Mouse (Mus musculus): ENCODE data around the gene Gm49027.
A peak's percentile ranks its signal among the peaks of the same experiment; 100 is the strongest.

The Gm49027 gene

DNA sequence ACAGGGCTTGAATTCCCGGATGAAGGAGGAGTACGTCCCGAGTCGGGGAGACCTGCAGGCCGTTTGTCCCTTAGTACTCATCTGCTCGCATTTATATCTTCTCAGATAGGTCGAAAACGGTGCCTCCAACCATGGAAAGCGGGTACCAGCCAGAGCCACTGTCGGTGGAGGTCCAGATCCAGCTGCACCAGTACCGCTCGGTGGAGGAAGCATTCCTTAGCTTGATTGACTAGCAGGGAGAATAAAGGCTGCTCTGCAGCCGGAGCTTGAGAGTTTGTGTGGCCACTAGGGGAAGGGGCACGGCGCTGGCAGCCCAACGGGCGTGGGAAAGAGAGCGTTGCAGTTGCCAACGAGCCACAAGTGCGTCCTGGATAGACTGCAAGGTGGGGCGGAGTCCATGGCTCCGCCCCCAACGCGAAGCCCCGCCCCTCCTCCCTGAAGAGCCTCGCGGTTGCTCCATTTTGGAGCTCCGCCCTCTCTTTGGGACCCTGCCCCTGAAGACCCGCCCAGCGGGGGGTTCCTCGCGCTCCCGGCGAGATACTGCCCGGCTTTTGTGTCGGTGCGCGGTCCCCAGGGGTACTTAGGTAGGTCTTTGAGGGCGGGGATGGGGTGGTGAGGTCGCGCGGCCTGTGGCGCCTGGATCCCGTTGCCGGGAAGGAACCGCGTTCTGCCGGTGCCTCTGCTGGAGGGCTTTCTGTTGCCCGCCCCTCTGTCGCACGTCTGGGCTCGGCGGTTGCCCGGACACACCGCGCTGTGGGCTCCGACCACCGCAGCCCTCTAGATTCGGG is 17.2 kb downstream of the Gm49027 start:
- DNase-seq (ENCODE audit: low read depth, low spot score), result peak; percentile 88

DNA sequence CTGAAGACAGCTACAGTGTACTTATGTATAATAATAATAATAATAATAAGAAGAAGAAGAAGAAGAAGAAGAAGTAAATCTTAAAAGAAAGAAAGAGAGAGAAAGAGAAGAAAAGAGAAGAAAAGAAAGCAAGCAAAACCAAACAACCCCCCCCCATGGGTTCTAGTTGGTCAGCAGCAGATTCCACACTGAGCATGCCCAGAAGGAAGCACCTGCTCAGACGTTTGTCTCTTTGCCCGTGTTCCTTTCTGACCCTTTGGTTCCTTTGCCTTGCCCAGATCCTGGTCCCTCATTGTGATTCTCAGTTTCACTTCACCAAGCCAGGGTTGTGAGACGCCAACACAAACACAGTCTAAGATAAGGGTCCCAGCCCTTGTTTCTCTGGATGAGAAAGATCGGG is 23.3 kb downstream of the Gm49027 start:
- DNase-seq (ENCODE audit: low read depth, low spot score), result no peak

DNA sequence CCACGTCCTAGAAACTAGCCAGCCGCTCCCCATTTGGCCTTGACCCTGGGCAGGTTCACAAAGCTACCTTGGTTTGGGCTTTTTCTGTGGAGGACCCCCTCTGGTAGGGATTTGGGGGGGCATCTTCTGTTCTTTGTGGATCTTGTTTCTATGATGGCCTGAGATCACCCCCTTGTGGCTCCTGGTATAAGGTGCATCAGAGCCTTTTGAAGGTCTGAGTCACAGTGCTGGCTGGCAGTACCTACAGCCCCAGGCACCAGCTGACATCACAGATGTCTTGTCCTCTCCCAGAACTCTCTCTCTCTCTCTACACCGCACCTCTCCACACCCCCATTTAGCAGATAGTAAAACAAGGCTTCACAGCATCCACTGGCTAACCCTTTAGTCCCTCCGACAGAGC is 25.6 kb downstream of the Gm49027 start:
- no peak for DNase-seq (ENCODE audit: low read depth, low spot score)

DNA sequence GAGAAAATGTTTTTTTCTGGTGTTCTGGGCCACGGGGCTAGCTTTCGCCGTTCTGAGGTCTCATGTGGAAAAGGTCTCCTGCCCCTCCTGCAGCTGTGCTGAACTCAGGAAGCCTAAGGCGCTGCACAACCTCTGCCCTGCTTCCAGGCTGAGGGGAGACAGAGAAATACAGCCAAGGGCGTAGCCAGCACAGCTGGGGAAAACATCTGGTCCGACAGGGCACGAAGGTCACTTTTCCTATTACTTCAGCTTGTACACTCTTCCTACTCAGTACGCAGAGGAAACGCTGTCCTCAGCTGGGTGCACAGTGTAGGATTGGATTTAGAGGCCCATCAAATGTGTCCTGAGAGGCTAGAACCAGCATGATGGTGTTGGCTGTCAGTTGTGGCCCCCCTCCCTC is 35.4 kb downstream of the Gm49027 start:
- no peak for DNase-seq (ENCODE audit: low read depth, low spot score)

DNA sequence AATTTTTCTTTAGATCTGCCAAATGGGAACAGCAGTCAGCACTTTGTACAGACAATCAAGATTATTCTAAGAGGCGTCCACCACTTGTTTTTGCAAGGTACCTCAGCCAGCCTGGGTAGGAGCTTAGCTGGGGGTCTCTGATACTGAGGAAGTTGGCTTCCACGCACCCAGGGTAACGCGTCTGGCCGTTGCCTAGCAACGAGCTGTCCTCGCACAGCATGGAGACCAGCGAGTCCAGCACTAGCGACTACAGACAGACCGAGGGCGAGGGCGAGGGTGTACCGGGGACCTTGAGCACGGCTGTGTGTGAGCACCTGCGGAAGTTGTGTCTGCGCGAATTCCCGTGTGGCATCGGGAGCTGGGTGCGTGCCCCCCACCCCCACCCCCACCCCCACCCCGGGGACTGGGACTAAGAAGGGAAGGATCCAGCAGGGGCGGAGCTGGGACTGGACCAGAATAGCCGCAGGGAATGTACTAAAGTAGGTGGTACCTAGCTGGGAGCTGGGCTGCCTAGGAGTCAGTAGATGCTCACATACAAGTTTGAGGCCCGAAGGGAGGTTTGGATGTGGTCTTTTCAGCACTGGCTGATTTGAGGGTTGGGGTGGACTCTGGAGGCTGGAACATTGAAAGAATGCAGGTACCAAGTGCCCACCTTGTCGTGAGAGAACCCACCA is 36.0 kb downstream of the Gm49027 start, which contains the start of the genes Lrrc43 and Il31:
Gene Lrrc43, plus strand, starts transcription at position 194 of the 674 bp plus-strand sequence.
Gene Il31, minus strand, starts transcription at position 378 of the 674 bp plus-strand sequence.
- no peak for DNase-seq (ENCODE audit: low read depth, low spot score)

DNA sequence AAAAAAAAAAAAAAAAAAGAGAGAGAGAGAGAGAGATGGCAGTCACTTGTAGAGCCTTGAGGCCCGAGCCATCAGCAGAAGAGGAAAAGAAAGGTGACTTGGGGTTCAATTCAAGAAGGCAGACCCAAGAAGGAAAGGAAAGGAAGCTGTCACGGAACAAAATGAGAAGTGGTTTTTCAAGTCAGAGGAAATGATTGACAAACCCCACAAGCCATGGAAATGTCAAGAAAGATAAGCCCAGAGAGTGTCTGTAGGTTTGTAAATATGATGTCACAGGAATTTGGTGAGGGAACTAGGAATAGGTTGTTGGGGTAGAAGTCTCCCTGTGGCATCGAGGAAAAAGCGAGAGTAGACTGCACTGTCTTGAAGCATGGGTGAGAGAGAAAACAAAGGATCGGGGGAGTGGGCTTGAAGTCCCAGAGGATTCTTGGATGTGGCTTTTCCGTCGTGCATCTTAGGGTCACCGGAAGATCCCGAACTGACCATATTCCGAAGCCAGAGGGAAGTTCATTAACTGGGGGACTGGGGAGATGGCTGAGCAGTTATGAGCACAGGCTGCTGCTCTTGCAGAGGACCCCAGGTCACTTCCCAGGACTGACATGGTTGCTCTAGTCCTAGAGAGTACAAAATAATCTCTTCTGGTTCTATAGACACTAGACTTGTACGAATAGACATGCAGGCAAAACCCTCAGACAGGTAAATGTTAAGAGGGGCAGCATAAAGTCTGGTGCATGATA is 37.5 kb downstream of the Gm49027 start:
- no peak for DNase-seq (ENCODE audit: low read depth, low spot score)

DNA sequence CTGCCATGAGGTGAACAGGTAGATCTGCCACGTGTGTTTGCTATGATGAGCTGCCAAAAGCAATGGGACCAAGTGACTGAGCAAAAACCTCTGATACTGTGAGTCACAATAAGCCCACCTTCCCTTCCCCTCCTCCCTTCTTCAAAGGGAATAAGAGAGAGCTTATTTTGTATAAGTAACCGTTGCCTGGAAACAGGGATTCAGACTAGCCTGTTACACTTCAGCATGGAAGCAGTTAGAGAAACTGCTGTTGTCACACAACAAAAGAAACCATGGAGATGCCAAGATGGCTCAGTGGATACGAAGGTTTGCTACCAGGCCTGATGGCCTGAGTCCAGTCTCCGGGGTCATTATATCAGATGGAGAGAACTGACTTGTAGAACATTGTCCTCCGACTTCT is 51.5 kb downstream of the Gm49027 start:
- DNase-seq (ENCODE audit: low read depth, low spot score), result no peak

DNA sequence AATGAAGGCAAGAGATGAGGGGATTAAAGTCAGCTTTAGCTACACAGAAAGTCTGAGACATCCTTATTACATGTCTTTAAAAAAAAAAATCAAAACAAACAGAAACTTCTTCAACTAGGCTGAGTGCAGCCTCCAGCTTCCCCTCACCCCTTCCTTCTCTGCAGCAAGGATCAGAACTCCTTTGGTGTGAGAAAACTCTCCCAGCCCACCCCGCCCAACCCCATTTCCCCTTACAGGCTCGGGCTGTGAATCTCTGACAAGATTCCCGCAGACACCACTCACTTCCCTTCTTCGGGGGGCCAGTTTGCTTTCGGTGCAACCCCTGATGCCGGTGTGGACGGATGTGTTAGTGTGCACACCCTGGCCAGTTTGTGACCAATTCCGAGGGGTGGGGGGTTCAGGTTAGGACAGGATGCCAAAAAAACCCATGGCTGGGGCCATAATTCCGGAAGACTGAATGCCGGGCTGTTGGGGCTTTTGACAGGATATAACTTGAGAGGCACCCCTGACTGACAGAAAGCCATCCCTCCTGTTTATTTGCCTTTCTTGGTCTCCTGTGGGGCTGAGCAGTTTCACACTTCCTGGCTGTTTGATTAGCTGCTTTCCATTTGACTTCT is 54.4 kb downstream of the Gm49027 start:
- no peak for DNase-seq (ENCODE audit: low read depth, low spot score)

DNA sequence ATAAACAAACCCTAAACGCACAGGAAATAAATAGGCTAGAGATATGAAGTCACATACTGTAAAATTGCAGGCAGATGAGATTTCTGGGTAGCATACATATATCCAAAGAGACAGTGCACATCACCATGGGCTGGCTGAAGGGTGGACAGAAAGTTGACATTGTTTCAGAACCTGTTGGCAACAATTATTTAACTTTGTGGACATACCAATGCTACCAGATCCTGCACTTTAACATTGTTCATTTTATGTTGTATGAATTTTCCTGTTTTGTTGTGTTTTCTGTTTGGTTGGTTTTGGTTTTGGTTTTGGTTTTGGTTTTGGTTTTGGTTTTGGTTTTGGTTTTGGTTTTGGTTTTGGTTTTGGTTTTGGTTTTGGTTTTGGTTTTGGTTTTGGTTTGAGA is 60.6 kb downstream of the Gm49027 start:
- no peak for DNase-seq (ENCODE audit: low read depth, low spot score)
